Mouse (Mus musculus) intestine, embryonic 16.5 days (tissue): ENCODE data around the gene Brd3. TPM values are rescaled to one million over a fixed set of nuclear protein-coding genes. Genes with fewer than 3 reads are reported as not detected.
A peak's percentile ranks its signal among the peaks of the same experiment; 100 is the strongest.

ENCODE experiments used
- ATAC-seq: fragments of 200-750 bp; cut with Nextera tagmentation; 2 replicates; pipeline ENCODE4 v1.8.0; 2017; ENCODE audit warnings: moderate TSS enrichment, moderate library complexity
- H3K27ac ChIP-seq: fragments of 300-500 bp; sonication (generic); 2 replicates; pipeline ENCODE4 v1.5.1; 2014; ENCODE audit warnings: mild to moderate bottlenecking, low read length
- H3K27me3 ChIP-seq: fragments of 300-500 bp; sonication (generic); replicated peaks from 2 replicates; pipeline ENCODE4 v1.6.1; 2014; ENCODE audit warnings: low read length, control low read depth, mixed read lengths; ENCODE audit not compliant: control insufficient read depth, insufficient read depth
- H3K36me3 ChIP-seq: fragments of 300-500 bp; sonication (generic); 2 replicates; pipeline ENCODE4 v1.6.1; 2014; ENCODE audit warnings: low read length, control low read depth; ENCODE audit not compliant: control insufficient read depth, insufficient read depth
- H3K4me1 ChIP-seq: fragments of 300-500 bp; sonication (generic); 2 replicates; pipeline ENCODE4 v1.6.1; 2014; ENCODE audit warnings: low read length, control low read depth, mixed read lengths; ENCODE audit not compliant: control insufficient read depth, insufficient read depth
- H3K4me2 ChIP-seq: fragments of 300-500 bp; sonication (generic); 2 replicates; pipeline ENCODE4 v1.6.1; 2014; ENCODE audit warnings: low read depth, low read length, control low read depth
- H3K4me3 ChIP-seq: fragments of 300-500 bp; sonication (generic); 2 replicates; pipeline ENCODE4 v1.5.1; 2014; ENCODE audit warnings: mild to moderate bottlenecking, low read length
- H3K9ac ChIP-seq: fragments of 300-500 bp; sonication (generic); 2 replicates; pipeline ENCODE4 v1.6.1; 2014; ENCODE audit warnings: low read depth, low read length
- H3K9me3 ChIP-seq: fragments of 300-500 bp; sonication (generic); 2 replicates; pipeline ENCODE4 v1.6.1; 2016; ENCODE audit warnings: low read length, control low read depth; ENCODE audit not compliant: control insufficient read depth
- WGBS: fragments of 180-500 bp; shearing (Covaris S2); extraction: QIAGEN DNeasy Blood & Tissue Kit; methylation state at CpG from one replicate; pipeline ENCODE4 v1.1.7; 2014; 5-methylcytosine and 5-hydroxymethylcytosine counted together
- polyA plus RNA-seq: library from polyadenylated mRNA; unstranded; fragments of >200 nt; fragmentation: Nextera tagmentation; extraction: Ambion mirVana; gene quantifications from 2 replicates; pipeline ENCODE4 v1.2.1, GENCODE M21; 2015

Brd3 gene
- polyA plus RNA-seq, 1 experiment from 2014 or later = 82.5 TPM

GRCm38 (mm10) chr2:27445910-27446309 lies 61.6 kb downstream of the Brd3 start:
- Histone ChIP-seq H3K4me2 (no peak overlapping the region), H3K9ac (no peak overlapping the region), H3K4me3 (no peak overlapping the region), H3K4me1 (0 out of 2 replicates have a peak, but pooled peaks cover 8% of the 10 kb centered on the region), H3K9me3 (no peaks in the 10 kb centered on the region), H3K27me3 (no peaks in the 10 kb centered on the region), H3K27ac (no peak overlapping the region), H3K36me3 (peaks cover 23% of the 10 kb centered on the region)
- ATAC-seq = no peak
- WGBS = 86% methylated on average over 3 of the region's 3 CpGs

GRCm38 (mm10) chr2:27443450-27443708 lies 64.1 kb downstream of the Brd3 start:
- Histone ChIP-seq H3K4me2 (no peak overlapping the region), H3K27me3 (no peaks in the 10 kb centered on the region), H3K4me1 (peaks cover 9% of the 10 kb centered on the region; the same call in 1 of the 2 replicates), H3K9me3 (no peaks in the 10 kb centered on the region), H3K36me3 (peaks cover 12% of the 10 kb centered on the region), H3K4me3 (no peak overlapping the region), H3K9ac (no peak overlapping the region), H3K27ac (no peak overlapping the region)
- ATAC-seq = no peak
- 76% methylated on average over 5 of the region's 5 CpGs for WGBS

GRCm38 (mm10) chr2:27442708-27443449 lies 64.6 kb downstream of the Brd3 start:
- Histone ChIP-seq H3K36me3 (peaks cover 7% of the 10 kb centered on the region; the same call in 1 of the 2 replicates), H3K9ac (peak overlapping the region; percentile 69), H3K4me2 (peak overlapping the region; percentile 86), H3K9me3 (no peaks in the 10 kb centered on the region), H3K27me3 (no peaks in the 10 kb centered on the region), H3K4me1 (peaks cover 11% of the 10 kb centered on the region; the same call in 1 of the 2 replicates), H3K4me3 (peak overlapping the region; percentile 59), H3K27ac (peak overlapping the region; percentile 3)
- peak; percentile 51 for ATAC-seq
- WGBS = 31% methylated on average over 20 of the region's 20 CpGs

- Histone ChIP-seq H3K4me1 (peaks cover 11% of the 10 kb centered on the region; the same call in 1 of the 2 replicates), H3K4me2 (peak within 1 kb of the TSS; percentile 86), H3K4me3 (peak within 1 kb of the TSS; percentile 59), H3K9me3 (no peaks in the 10 kb centered on the region), H3K9ac (peak within 1 kb of the TSS; percentile 69), H3K27me3 (no peaks in the 10 kb centered on the region), H3K27ac (peak within 1 kb of the TSS; percentile 39), H3K36me3 (peaks cover 5% of the 10 kb centered on the region; the same call in 1 of the 2 replicates)
- ATAC-seq = peak; percentile 89
- 1% methylated on average over 36 of the region's 36 CpGs for WGBS
These were observed 65.4 kb downstream of the Brd3 start, which contains the start of gene Brd3os for GRCm38 (mm10) chr2:27441767-27442707. TSS of gene Brd3os (plus strand) at chr2:27442324.

GRCm38 (mm10) chr2:27438281-27438680 lies 69.2 kb downstream of the Brd3 start:
- no peaks in the 10 kb centered on the region for H3K36me3 ChIP-seq
- no peak overlapping the region for H3K4me2 ChIP-seq
- H3K4me1 ChIP-seq = peaks cover 9% of the 10 kb centered on the region; the same call in 1 of the 2 replicates
- H3K4me3 ChIP-seq = no peak overlapping the region
- no peak overlapping the region for H3K27ac ChIP-seq
- no peak for ATAC-seq
- WGBS = 18% methylated on average over 11 of the region's 11 CpGs
- H3K9ac ChIP-seq = no peak overlapping the region
- H3K27me3 ChIP-seq = no peaks in the 10 kb centered on the region
- no peaks in the 10 kb centered on the region for H3K9me3 ChIP-seq

GRCm38 (mm10) chr2:27437876-27438275 lies 69.6 kb downstream of the Brd3 start:
- Histone ChIP-seq H3K9ac (no peak overlapping the region), H3K4me2 (no peak overlapping the region), H3K27ac (no peak overlapping the region), H3K4me3 (no peak overlapping the region), H3K36me3 (no peaks in the 10 kb centered on the region), H3K9me3 (no peaks in the 10 kb centered on the region), H3K27me3 (no peaks in the 10 kb centered on the region), H3K4me1 (peaks cover 5% of the 10 kb centered on the region; the same call in 1 of the 2 replicates)
- 62% methylated on average over 1 of the region's 1 CpGs for WGBS
- no peak for ATAC-seq

- no peaks in the 10 kb centered on the region for H3K36me3 ChIP-seq
- no peak overlapping the region for H3K27ac ChIP-seq
- peaks cover 4% of the 10 kb centered on the region for H3K4me1 ChIP-seq
- H3K27me3 ChIP-seq = no peaks in the 10 kb centered on the region
- H3K4me2 ChIP-seq = no peak overlapping the region
- H3K4me3 ChIP-seq = no peak overlapping the region
- ATAC-seq = no peak
- H3K9me3 ChIP-seq = no peaks in the 10 kb centered on the region
- no peak overlapping the region for H3K9ac ChIP-seq
- 67% methylated on average over 2 of the region's 2 CpGs for WGBS
These were observed 74.9 kb downstream of the Brd3 start for GRCm38 (mm10) chr2:27432599-27432998.

- 90% methylated on average over 7 of the region's 7 CpGs for WGBS
- H3K9me3 ChIP-seq = no peaks in the 10 kb centered on the region
- H3K4me3 ChIP-seq = no peak overlapping the region
- no peak overlapping the region for H3K4me2 ChIP-seq
- H3K36me3 ChIP-seq = no peaks in the 10 kb centered on the region
- ATAC-seq = no peak
- peaks cover 10% of the 10 kb centered on the region for H3K4me1 ChIP-seq
- H3K27ac ChIP-seq = no peak overlapping the region
- no peak overlapping the region for H3K9ac ChIP-seq
- H3K27me3 ChIP-seq = no peaks in the 10 kb centered on the region
These were observed 76.8 kb downstream of the Brd3 start for GRCm38 (mm10) chr2:27430621-27431020.

- Histone ChIP-seq H3K9ac (no peak overlapping the region), H3K4me3 (no peak overlapping the region), H3K27me3 (no peaks in the 10 kb centered on the region), H3K9me3 (no peaks in the 10 kb centered on the region), H3K4me1 (peaks cover 29% of the 10 kb centered on the region), H3K4me2 (no peak overlapping the region), H3K27ac (no peak overlapping the region), H3K36me3 (no peaks in the 10 kb centered on the region)
- ATAC-seq = no peak
- 0% methylated on average over 4 of the region's 4 CpGs for WGBS
These were observed 79.4 kb downstream of the Brd3 start for GRCm38 (mm10) chr2:27428071-27428470.
